Mouse (Mus musculus): Measurements from ENCODE around the gene H2afy.
"Not testable (repeated sequence)": the region's sequence is repeated elsewhere in the genome, so short reads cannot be mapped to it uniquely, and the experiment has no call there.

H2afy gene

DNA sequence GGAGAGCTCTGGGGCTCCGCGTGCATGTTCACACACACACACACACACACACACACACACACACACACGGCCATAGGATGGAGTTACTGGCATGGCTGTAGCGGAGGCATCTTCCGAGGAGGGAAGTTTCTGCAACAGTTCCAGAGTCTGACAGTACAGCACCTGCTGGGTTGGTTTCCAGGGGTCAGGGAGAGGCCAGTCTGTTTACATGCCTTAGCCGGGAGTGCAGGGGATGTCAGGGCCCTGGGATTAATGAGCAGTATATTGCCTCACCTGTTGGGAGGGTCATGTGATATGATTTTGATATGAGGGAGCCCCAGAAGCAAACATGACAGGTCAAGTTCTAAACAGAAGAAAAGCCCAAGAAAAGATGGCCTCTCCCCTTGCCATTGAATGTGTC, 66.5 kb downstream of the H2afy start:
- DNase-seq, result no peak

DNA sequence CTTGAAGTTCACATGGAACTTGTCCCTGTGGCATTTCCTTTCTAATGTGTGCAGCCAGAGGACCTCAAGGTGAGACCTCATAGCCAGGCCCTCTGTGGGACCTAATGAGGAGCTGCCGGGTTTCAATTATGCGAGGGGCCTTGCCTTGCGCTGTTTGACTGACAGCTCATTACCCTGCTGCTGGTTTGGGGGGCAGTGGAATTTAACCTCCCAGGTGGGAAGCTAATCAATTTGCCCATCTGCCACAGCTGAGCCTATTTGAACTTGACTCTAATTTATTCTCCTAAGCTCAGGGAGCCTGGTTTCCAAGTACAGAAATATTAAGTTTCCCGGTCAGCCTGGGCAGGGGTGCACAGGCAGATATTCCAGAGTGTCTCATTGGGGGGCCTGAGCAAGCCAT, 67.6 kb downstream of the H2afy start:
- DNase-seq, result no peak

DNA sequence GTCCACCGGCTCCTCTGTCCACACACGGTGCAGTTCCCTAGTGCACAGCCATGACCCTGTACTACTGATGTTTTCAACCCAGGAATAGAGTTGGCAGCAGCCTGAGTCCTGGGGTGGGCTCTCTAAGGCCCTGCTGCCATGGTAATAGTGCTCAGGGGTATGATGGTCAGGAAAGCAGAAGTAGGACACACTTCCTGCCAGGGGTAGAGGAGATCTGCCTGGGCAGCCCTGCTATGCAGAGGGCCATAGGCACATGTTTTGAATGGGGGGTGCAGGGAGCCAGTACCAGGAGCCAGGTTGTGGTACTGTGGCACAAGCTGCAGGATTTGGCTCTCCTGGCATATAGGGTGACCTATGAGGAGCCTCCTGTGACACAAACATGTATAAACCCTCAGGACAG, 69.3 kb downstream of the H2afy start:
- no peak for DNase-seq

DNA sequence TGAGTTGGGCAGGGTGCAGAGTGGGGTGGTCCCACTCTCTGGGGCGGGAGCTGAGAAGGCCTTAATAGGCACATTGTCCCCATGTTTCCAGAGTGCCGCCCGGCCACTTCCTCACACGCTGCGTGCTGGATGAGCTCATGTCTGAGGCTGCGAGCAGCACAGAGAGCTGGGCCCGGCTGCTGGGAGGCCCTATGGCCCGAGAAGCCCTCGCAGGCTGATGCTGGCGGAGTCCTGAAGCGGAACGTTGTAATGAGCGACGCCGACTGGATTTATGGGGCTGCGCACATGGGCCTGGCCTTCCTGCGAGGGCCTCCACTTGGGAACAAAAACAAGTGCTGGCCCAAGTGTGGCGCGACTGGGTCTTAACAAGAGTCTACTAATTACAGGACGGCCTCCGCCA, 70.0 kb downstream of the H2afy start:
- no peak for DNase-seq

DNA sequence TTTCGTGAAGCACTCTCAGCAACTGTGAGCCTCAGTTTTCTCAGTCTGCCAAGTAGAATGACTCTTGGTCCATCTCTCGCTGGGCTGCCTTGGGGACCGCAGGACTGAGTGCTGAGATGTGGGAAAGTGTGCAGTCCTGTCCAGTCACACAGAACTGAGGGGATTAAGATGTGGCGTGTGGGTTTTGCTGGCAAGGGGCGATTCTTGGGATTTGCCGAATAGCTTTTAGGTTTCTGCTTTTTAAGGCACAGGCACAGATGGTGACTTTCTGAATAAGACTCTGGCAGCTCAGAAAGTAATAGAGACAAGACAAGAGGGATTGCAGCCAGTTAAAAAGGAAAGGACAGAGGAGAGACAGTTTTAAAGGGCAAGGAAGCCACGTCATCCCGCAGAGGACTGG, 78.4 kb downstream of the H2afy start:
- DNase-seq, result no peak

DNA sequence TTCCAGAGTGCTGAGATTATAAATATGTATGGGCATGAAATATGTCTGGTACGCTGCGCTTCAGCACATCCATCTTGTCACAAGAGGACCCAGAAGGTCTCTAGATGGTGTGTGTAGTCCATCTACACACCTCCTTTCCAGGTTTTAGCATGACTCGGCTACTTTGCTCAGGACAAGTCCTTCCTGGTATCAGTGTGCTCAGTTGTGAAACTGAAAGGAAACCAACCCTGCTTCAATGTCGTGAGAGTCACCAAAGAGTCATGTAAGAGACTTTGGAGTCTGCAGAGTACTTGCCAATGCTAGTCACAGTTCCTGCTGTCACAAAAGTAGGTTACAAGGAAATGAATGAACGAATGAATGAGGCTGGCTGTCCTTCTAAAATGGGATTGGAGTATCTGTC, 80.4 kb downstream of the H2afy start:
- DNase-seq, result no peak

DNA sequence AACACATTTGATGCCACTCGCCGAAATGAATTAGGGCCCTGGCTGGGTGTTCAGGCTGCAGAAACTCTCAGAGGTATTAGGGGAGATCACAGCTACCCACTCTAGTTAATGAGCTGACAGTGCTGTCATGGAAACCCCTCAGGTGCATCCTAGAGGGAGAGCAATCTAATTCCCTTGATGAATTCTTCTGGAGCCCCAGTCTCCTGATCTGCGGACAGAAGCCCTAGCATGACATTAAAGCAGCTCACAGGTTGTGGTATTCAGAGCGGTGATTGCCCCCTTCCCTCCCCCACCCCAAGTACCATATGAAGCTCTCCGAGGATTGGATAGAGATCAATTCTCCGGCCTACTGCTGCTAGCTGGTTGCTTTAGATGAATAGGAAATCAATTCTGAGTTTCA, 82.1 kb downstream of the H2afy start:
- DNase-seq, result no peak

DNA sequence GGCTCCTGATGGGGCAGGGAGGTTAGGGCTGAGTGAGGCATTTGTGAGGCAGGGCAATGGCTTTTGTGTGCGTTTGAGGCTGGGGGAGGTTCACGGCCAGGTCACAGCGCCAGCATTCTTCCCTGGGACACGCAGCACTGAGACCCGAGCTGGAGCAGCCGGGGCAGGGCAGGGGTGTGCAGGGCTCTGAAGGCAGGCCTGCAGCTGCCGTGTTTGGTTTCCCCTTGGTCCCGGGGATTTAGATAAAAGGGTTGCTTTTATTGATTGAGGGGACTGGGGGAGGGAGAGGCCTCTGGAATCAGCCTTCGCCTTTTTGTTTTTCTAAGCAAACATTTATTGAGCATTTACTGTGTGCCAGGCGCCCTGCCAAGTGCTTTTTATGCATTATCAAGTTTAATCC, 83.4 kb downstream of the H2afy start:
- no peak for DNase-seq

DNA sequence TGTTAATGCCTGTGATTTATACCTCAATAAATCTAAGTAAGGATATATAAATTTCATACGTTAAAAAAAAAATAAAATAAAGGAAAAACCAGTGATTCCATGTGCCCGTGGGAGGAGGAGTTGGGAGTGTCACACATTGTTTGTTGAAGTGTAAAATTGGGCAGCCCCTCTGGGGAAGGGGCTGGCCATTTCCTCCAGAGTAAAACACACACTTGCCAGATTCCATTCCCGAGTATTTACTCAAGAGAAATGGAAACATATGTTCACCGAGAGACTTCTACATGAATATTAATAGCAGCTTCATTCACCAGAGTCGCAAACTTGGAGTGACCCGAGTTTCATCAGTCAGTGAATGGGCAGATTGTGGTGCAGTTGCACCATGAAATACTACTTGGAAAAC, 85.9 kb downstream of the H2afy start:
- DNase-seq, result no peak

DNA sequence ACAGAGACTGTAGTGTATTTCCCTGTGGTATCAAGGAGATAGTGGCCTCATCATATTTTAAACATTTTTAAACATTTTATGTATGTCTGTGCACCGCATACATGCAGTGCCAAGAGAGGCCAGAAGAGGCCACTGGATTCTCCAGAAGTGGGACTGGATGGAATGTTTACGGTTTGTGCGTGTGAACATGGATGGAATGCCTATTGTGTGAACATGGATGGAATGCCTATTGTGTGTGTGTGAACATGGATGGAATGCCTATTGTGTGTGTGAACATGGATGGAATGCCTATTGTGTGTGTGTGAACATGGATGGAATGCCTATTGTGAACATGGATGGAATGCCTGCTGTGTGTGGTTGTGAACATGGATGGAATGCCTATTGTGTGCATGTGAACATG, 93.9 kb downstream of the H2afy start:
- DNase-seq, result no peak

DNA sequence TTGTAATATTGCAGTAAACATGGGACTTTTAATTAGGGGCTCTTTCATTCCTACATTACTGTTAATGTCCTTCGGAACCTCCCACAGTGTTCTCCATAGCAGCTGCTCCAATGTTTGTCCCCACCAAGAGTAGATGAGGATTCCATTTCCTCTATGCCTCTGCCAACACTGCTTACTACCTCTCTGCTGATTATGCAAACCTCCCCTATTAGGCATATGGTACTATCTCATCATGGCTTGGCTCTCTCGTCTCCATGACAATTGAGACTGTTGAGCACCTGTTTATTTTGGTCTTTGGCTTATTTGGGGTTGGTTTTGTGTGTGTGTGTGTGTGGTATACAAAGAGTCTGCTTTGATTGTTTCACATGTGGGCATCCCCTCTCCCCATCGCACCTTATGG, 95.5 kb downstream of the H2afy start:
- DNase-seq, result peak; percentile 74

DNA sequence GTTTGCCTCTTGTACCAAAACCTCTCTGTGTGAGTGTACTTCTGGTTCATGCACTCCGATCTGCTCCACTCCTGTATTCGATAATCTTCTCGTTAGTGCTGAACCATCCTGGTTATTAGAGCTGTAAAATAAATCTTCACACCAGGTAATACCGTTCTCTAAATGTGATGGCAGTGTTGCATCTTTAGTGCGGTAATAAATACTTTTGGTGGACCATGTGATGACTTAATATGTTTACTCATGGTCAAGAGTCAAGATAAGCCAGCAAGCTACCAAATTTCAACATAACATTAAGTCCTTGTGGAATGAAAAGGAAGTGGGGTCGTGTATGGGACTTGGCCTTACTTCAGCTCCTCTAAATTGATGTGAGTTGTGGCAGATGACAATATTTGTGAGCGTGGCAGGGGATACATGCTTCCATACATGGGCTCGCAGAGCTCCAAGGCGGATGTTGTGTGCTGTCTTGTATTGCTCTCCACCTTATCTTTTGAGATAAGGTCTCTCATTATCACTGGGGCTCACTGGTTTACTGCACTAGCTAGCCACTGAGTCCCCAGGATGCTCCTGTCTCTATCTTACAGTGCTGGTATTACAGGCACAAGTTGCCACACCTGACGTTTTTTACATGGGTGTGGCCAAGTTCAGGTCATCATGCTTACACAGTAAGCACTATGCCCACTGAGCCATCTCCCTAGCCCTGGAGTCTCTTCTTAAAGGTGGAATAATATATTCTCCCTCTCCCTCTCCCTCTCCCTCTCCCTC, 96.4 kb downstream of the H2afy start:
- no peak for DNase-seq

DNA sequence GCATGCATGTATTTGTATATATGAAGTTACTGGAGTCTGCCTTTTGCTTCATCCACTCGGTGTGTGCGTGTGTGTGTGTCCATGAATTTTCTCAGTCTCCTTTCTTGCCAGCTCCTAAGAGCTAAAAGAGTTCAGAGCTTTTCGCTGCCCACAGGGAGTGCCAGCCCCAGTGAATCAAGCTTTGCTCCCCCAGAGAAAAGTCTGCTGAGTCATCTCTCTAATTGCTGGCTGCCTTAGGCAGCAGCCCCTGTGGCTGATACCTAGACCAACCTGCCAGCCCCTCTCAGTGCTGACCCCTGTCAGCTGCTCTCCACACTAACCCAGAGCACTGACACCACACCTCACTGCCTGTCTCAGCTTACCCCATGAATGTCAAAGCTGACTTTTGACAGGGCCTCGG, 107.2 kb downstream of the H2afy start:
- DNase-seq, result no peak

DNA sequence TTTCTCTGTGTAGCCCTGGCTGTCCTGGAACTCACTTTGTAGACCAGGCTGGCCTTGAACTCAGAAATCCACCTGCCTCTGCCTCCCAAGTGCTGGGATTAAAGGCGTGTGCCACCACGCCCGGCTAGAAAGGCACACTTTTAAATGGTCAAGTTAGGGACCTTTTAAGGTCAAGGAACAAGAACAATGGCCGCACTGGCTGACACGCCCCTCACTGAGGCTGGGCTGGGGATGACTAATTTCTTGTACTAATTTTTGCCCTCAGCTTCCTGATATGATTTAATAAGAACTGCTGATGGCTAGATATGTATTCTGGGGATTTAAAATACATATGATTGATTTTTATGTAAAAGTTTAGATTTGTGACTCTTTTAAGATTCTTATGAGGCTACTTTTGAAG, 108.2 kb downstream of the H2afy start:
- not testable (repeated sequence) for DNase-seq

DNA sequence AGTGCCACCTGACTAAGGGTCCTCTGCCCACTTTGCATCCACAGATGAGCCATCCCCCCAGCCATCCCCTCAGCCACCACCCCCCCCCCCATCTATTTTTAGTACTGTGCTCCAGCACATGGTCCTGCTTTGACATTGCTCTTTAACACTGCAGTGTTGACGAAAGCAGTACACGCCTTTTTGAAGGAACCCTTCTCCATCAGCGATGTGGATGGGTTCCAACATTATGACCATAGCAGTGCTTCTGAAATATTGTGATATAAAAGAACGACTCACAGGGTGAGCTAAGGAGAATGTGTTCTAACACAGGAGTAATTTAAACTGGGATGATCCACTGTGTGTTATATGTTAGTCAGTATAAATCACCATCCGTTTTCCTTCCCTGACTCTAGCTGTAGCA, 109.5 kb downstream of the H2afy start:
- no peak for DNase-seq

DNA sequence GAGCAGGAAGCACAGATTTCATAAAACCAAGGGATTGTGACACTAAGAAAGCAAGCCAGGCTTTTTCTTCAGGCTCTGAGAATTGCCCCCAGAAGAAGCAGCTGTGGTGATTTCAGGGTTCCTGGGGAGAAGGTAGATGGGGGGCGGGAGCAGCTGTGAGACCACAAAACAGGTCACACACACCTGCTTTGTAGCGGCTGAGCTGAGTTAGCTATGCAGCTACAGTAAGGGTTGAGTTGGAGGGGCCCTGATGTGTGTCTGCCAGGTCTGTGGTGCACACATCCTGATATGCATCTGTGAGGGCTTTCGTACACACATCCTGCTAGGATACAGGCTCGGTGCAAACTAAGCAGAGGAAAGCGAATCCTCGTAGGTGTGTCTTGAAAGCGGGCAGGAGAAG, 110.1 kb downstream of the H2afy start:
- DNase-seq, result no peak

DNA sequence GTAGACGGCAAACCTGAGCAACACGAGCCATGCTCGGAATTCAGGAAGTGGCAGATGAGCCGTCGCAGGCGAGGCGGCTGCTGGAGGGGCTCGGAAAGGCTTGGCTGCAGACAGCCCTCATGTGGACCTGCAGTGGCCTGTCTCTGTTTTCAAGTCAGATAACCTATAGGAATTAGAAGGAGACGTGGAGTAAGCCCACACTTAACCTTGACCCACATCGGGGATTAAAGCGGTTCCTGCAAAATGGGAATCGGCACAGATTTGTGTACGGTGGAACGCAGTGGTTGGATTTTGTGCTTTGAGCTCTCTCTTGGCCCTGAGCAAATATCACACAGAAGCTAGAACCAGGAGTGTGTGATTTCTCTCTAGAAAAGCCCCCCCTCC, 111.1 kb downstream of the H2afy start:
- DNase-seq, result no peak

DNA sequence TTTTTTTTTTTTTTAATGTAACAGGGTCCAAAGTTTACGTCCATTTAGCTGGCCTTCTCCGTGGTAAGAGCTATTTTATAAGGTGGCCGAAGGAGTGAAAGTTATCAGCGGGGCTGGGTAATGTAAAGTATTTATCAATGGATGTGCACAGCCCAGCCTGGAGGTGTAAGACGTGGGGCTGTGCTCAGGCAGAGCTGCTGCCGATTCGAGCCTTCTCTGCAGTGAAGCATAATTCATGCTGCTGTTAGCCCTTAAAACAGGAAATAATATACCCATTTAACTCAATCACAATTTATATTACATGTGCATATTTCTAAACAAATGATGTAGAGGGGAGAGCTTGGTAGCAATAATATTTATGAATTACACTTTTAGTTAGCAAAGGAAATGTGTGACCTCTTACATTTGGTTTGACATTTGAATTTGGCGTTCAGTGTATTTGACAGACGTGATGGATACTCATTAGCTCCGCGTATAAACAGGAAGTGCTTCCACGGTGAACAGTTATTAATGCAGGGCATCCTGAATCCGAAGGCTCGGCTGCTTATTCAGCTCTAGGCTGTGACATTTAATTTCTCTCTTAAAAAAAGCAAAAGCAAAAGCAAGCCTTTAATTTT, 111.6 kb downstream of the H2afy start:
- DNase-seq, result no peak

Measured in layer of hippocampus, adult 9-11 months (tissue).